Mouse (Mus musculus): ENCODE measurements around the gene Trpm2.

DNA sequence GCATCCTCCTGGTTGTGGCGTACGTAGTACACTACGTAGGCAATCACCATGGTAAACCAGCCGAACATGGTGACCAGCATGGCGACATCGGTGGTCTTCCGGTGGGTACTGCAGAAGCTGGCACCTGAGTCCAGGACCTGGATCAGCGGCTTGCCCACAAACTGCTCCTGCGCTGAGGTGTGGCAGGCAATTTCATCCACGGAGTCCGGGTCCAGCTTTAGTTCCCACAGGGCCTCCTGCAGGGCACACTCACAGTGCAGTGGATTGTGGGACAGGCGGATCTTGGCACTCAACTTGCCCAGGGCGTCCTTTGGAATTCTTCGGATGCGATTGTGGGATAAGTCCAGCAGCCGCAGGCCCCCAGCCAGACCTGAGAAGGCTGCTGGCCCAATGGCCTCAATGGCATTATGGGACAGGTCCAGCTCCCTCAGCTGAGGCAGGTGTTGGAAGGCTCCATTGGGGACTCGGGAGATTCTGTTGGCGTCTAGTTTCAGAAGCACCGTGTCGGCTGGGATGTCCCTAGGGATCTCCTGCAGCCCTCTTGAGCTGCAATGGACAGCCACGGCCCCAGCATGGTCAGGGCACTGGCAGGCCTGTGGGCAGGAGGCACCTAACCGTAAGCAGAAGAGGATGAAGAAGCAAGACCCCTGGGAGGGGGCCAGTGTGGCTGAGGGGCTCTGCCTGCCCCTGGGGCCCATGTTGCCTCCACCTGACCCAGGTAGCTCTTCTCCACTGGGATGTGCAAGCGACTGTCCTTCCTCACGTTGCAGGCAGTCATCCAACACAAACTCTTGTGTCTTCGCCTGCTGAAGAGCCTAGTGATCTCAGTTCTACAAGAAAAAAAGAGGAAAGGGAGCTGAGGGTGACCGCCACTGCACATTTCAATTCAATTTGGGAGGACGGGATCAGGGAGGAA, 69.2 kb downstream of the Trpm2 start:
- TF ChIP-seq CTCF (conservative IDR thresholded peaks at IDR 0.05; ENCODE audit: insufficient read depth, insufficient read length, low read depth, low read length) (no peak), POLR2A (IDR thresholded peaks at IDR 0.05; ENCODE audit: low read depth, low read length) (no peak)
